Mouse (Mus musculus) lung, adult 10 weeks (tissue): ENCODE measurements around the gene Rragc. TPM values are rescaled to one million over a fixed set of nuclear protein-coding genes. Genes with fewer than 3 reads are reported as not detected.

ENCODE experiments used
- polyA plus RNA-seq: library from polyadenylated mRNA; stranded (reverse); fragments of 350-450 nt; fragmentation: Illumina TruSeq; extraction: RNeasy Lipid Tissue Mini Kit (QIAGEN cat#74804); gene quantifications from one replicate; pipeline ENCODE4 v1.2.3, GENCODE M21; 2014; ENCODE audit warnings: low read depth, low replicate concordance; ENCODE audit not compliant: insufficient read depth

The Rragc gene
- polyA plus RNA-seq = 40.9 TPM

DNA sequence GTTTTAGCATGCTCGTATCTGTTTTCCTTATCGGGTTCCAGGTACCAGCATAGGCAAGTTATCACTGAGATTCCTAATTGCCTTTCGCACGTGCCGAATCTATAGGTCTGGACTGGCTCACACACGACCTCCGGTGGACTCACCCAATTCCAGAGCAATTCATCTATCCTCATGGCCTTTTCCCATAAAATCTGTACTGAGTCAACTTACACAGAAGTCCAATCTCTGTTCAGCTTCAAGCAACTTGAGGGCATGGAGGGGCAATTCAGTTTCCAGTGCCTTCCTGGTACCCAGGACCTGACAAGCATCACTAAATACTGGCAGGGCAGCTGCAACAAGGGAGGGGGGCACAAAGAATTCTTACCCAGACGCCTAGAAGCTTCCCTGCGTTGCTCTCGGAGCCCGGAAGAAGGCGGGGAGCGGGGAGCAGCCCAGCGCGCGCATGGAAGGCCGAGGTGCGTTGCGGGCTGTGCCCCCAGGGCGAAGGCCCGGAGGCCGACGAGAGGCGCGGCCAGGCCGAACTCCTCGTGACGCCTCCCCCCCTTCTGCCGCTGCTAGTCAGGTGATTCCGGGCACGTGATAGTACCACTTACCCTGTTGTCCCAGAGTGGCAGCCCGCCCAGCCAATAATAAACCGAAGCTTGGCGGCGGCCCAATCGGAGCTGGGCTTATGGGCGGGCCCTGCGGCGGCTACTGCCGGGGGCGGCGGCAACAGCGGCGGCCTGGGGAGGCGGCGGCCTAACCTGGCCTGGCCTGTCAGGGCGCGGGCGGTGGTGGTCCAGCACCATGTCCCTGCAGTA, at the start of gene Rragc:
TSS of gene Rragc (plus strand) at position 699 of the 800 bp plus-strand sequence.

DNA sequence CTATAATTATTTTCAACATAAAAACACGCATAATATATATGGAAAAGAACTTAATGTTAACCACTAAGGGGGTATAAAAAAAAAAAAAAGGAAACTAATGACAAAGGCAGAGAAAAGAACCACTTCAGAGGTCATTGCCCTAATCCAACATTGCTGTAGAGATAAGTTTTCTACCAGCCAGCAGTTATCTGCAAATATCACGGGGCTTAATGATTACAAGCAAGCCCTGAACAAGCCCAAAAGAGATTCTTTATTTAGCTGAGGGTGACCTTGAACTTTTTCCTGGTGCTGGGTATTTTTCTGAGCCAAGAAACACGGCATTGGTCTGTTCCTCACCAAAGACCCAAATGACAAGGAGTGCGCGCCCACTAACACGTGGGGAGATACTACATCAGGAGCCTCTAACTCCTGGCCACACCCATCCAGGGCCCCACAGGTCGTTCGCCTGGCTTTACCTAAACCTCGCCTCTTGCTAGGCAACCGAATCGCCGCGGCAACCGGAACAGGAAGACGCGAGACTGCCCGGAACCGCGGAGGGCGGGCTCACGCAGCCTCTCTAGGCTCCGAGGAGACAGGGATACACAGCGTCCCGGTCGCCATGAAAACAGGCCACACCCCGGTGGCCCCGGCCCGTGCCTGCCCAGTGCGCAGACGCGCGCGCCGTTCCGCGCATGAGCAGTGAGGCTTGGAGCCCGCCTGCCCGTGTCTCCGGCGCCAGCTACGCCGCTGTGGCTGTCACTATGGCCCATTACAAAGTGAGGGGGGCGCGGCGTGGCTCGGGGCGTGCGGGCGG, 12.7 kb upstream of the Rragc start, which contains the start of gene Mycbp:
TSS of gene Mycbp (plus strand) at position 500 of the 793 bp plus-strand sequence.

DNA sequence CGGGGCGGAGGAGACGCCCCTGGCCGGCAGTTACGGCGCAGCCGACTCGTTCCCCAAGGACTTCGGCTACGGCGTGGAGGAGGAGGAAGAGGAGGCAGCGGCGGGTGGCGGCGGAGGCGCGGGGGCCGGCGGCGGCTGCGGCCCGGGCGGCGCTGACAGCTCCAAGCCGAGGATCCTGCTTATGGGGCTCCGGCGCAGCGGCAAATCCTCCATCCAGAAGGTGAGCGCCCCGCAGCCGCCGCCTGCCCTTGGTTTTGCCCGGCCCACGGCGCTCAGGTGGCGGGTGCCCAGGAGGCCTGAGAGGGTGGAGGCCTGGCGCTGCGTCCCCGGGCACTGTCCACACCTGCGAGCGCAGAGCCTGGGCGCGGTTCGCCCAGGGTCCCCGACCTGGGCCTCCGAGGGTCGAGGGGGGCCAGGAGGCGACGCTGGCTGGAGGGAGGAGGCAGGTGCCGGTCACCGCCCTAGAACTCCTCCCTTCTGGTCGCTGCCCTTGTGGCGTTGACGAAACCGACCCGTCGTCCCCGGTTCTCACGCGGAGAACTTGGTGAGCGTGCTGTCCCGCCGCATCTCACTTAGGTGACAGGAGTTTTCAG, 398 bp downstream of the Rragc start, which contains the start of gene 4930535I16Rik:
TSS of gene 4930535I16Rik (minus strand) at position 475 of the 593 bp plus-strand sequence.

Other genes with a start within 250 kb of the Rragc start
- gene Macf1, start 233.1 kb upstream of the Rragc start, polyA plus RNA-seq = 166 TPM
- 218 TPM for gene Ndufs5, start 199.2 kb upstream of the Rragc start, polyA plus RNA-seq
- 31.6 TPM for gene Akirin1, start 167.1 kb upstream of the Rragc start, polyA plus RNA-seq
- gene Rhbdl2, start 129.6 kb upstream of the Rragc start, polyA plus RNA-seq = 0.54 TPM
- gene 4933427I04Rik, start 57.8 kb upstream of the Rragc start, polyA plus RNA-seq = not detected
- 36.7 TPM for gene Mycbp, start 12.6 kb upstream of the Rragc start, polyA plus RNA-seq
- gene 4930535I16Rik, start 576 bp downstream of the Rragc start, polyA plus RNA-seq = not detected